Mouse (Mus musculus) MEL (cell line): ENCODE measurements at regions not wholly inside any gene's neighbourhood (a gene's known extent, or its start where the extent isn't known, plus 50 kb on each side); places are given as distances from the start of the nearest gene placed in this dataset.

Experiments used
- CTCF ChIP-seq, 3 experiments: IDR thresholded peaks in 2 of 3; conservative IDR thresholded peaks in 1 of 3; 2 replicates each; pipeline ENCODE4 v1.5.1; 2011 to 2012; ENCODE audit warnings: low read length in 3 of 3, low read depth in 2 of 3, mild to moderate bottlenecking in 2 of 3, improper control_type of control experiment in 1 of 3, inconsistent platforms in 1 of 3, mixed read lengths in 1 of 3, moderate library complexity in 1 of 3; ENCODE audit not compliant: control insufficient read depth in 1 of 3, insufficient read depth in 1 of 3, poor library complexity in 1 of 3, severe bottlenecking in 1 of 3
- GATA1 ChIP-seq: IDR thresholded peaks from 2 replicates; pipeline ENCODE4 v1.6.1; 2011; ENCODE audit warnings: low read depth, low read length, improper control_type of control experiment
- MAX ChIP-seq: IDR thresholded peaks from 2 replicates; pipeline ENCODE4 v1.6.1; 2011; ENCODE audit warnings: low read length, improper control_type of control experiment
- MEF2A ChIP-seq: IDR thresholded peaks from 2 replicates; pipeline ENCODE4 v1.6.1; 2014; ENCODE audit warnings: low read depth, mild to moderate bottlenecking, inconsistent platforms, low read length, improper control_type of control experiment; ENCODE audit not compliant: poor library complexity, insufficient replicate concordance, severe bottlenecking; ENCODE audit errors: extremely low read depth
- MYC ChIP-seq: IDR thresholded peaks from 2 replicates; pipeline ENCODE4 v1.6.1; 2011; ENCODE audit warnings: low read depth, mild to moderate bottlenecking, low read length, improper control_type of control experiment, moderate library complexity
- POLR2A ChIP-seq, 2 experiments: IDR thresholded peaks; 2 replicates each; pipeline ENCODE4 v1.6.1; 2011 to 2012; ENCODE audit warnings: low read length in 2 of 2, mild to moderate bottlenecking in 2 of 2, control low read depth in 1 of 2, improper control_type of control experiment in 1 of 2, low read depth in 1 of 2, moderate library complexity in 1 of 2; ENCODE audit not compliant: control insufficient read depth in 1 of 2, insufficient read depth in 1 of 2, poor library complexity in 1 of 2
- POLR2AphosphoS2 ChIP-seq: IDR thresholded peaks from 2 replicates; pipeline ENCODE4 v1.6.1; 2011; ENCODE audit warnings: low read length, improper control_type of control experiment

GRCm38 (mm10) chr9:117717346-117717745 is 87.6 kb upstream of the Rbms3 start:
- no peak for TF ChIP-seq MAX
- TF ChIP-seq POLR2A (IDR thresholded peaks at IDR 0.05; ENCODE audit: control insufficient read depth in 1 of 2, insufficient read depth in 1 of 2, low read depth in 1 of 2, low read length in 2 of 2, poor library complexity in 1 of 2): no peak
- TF ChIP-seq CTCF (IDR thresholded peaks at IDR 0.05 in 2 of 3, conservative IDR thresholded peaks at IDR 0.05 in 1 of 3; ENCODE audit: control insufficient read depth in 1 of 3, insufficient read depth in 1 of 3, low read depth in 2 of 3, low read length in 3 of 3, poor library complexity in 1 of 3, severe bottlenecking in 1 of 3): no peak
- TF ChIP-seq POLR2AphosphoS2: no peak
- no peak for TF ChIP-seq MYC
- no peak for TF ChIP-seq GATA1
- TF ChIP-seq MEF2A: no peak
